ENCODE assay signal across 15 mouse cellular contexts in the genomic region with DNA sequence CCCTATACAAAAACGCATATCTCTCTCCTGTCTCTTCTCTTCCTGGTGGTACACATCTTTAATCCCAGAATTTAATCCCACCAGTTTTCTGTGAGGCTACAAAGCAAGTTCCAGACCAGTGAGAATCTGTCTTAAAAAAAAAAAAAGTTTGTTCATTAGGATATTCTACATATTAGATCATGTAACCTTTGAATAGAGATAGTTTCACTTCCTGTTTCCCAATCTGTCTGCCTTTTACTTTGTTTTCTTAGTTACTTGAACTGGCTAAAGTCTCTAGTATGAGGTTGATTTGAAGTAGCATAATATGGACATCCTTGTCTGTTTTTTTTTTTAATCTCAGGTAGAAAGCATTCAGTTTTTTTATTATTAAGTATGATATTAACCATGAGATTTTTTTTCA. TPM values are rescaled to one million over a fixed set of nuclear protein-coding genes. Genes with fewer than 3 reads are reported as not detected.
"Had no signal": no experiment of that assay in that cellular context is flagged by ENCODE, and none has a peak within 500 bp of the region (broad histone marks: within the 10 kb centered on the region; RNA-seq: fewer than 3 reads in every experiment).

No protein-coding gene starts in this region.

- DNase-seq: lung, adult 18-20 months; lung, embryonic 14.5 days; lung, postnatal 10 days; lung, postnatal 4 days; midbrain, embryonic 14.5 days; right cerebral cortex, adult 18-20 months; right cerebral cortex, postnatal 25 days; right cerebral cortex, postnatal 4 days; spleen, adult 18-20 months; thymus, adult 18-20 months; thymus, postnatal 14 days; thymus, postnatal 36 days had no signal

- ATAC-seq: midbrain, embryonic 16.5 days had no signal

RNA-seq across cellular contexts. Expression of a gene that starts 58.5 kb away (rescaled TPM):
- total RNA-seq: megakaryocyte, adult 5-6 weeks; megakaryocyte-erythroid progenitor cell, adult 5-6 weeks had no signal
